Mouse (Mus musculus) layer of hippocampus, postnatal 25 days (tissue): ENCODE data around the gene Pllp. TPM values are rescaled to one million over a fixed set of nuclear protein-coding genes. Genes with fewer than 3 reads are reported as not detected.

ENCODE experiments used
- DNase-seq, 2 experiments: peaks; one replicate each; pipeline ENCODE4 v3.0.0; 2022; ENCODE audit warnings: mixed read lengths in 2 of 2, low spot score in 1 of 2; ENCODE audit errors: extremely low spot score in 1 of 2
- total RNA-seq, 2 experiments: library from RNA; stranded (reverse); gene quantifications; 2 replicates each; pipeline ENCODE4 v1.2.3; 2021

Pllp gene
- total RNA-seq, 2 experiments from 2014 or later, result 62.1 to 74.8 TPM

- peak; percentile 100 for DNase-seq
Observed at GRCm38 (mm10) chr8:94703972-94704668, 8.0 kb upstream of the Pllp start.

DNA sequence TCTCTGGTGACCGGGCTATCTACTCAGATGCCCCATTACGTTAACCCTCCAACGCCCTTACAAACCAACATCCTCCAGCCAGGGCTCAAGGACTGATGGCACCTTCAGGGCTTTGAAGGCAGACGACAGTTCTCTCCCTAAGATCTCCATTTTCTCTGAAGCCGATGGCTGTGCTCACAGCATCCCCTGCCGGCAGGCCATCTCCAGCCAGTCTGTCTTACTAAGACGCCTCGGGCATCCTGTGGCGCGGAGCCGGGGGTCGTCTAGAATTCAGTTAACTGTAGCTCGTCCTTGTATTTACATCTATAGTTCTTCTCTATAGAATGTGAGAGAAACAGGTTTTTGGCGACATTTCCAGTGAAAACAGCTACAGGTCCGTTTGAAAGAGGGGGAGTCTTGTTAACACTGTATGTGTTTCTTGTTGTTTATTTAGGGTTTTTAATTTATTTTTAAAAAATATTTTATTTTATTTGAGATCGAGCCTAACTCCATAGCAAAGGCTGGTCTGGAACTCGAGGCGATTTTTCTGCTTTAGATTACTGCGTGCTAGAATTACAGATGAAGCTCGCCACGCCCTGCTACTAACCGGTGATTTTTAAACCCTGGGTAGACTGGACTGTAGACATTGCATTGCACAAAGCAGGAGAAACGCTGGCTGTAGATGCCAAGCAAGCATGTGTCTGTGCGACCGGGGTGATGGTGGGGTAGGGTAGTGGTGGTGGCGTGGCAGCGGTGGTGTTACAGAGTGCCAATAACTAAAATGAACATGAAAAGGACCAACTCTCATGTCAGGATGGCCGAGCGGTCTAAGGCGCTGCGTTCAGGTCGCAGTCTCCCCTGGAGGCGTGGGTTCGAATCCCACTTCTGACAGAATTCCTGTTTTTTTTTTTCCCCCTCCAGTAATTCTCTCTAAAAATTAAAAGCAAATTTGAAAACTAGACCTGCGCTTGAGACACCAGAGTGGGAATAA is 7.1 kb upstream of the Pllp start:
- DNase-seq, result peak; percentile 69 to 75

DNA sequence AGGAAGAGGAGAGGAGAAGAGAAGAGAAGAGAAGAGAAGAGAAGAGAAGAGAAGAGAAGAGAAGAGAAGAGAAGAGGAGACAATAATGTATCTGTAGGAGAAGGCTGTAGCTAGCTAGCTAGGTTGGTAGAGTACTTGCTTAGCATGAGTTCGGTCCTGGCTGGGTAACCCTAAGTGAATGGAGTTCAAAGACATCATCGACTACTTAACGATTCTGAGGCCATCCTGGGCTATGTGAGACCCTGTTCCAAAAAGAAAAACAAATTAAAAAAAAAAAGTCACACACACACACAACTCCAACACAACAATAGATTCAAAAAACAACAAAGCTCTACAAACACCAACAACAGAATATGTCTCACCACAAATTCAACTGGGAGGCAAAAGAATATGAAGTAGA is 6.1 kb upstream of the Pllp start:
- DNase-seq, result no peak

GRCm38 (mm10) chr8:94700421-94700935 is 4.4 kb upstream of the Pllp start:
- no peak for DNase-seq

- DNase-seq, result peak in 1 of 2 experiments; percentile 47
Observed at GRCm38 (mm10) chr8:94699366-94699765, 3.3 kb upstream of the Pllp start.

DNA sequence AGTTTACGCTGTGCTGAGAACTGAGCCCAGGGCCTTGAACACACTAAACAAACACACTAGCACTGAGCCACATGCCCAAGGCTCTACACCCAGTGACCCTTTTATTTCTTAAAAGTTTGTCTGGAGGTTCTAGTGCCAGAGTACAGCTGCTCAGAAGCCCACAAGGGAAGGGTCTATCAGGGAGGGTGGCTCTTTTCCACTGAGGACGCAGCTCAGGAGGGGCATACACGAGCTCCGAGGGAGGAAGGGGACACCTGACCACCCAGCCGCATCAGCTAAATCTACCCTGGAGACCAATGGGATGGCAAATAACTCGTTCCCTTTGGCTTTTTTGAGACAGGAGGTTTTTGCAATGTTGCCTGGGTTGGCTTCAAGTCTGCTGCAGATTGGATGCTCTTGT is 1.9 kb upstream of the Pllp start:
- no peak for DNase-seq

DNA sequence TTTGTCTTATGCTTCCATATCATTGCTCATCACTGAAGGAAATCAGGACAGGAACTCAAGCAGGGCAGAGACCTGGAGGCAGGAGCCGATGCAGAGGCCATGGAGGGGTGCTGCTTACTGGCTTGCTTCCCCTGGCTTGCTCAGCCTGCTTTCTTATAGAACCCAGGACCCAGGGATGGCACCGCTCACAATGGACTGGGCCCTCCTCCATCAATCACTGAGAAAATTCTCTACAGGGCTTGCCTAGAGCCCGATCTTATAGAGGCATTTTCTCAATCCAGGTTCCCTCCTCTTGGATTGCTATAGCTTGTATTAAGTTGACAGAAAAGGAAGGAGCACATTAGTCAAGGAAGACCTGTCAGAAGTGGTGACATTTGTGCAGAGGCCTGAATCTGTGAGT is 488 bp upstream of the Pllp start:
- DNase-seq, result no peak

DNA sequence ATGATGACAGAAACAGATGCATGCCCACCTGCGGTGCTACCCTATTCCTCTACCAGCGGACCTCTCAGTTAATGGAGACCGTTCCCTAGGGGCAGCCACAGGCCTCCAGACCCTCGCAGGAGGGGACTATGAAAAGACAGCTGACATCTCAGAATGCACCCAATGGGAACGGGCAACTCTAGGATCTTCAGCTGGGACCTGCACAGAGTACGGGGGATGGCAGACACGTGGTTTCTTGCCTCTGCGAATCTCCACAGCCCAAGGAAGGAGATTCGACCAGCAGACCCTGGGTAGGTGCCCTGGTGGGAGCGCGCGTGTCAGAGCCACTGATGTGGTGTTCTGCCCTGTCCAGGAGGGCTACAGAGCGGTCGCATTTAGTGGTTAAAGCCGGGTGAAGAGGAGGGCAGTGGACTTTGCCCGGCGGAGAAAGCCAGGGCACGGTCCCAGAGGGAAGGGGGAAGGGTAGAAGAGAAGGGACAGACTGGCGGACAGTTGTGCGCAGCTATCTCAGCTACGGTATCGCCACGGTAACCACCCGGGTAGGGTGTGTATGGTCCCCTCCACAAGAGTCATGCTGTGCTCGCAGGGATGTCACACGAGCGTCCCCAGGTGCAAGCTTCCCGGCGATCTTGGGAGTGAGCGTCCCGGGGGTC is 611 bp downstream of the Pllp start:
- no peak for DNase-seq

GRCm38 (mm10) chr8:94694701-94695100 is 1.4 kb downstream of the Pllp start:
- no peak for DNase-seq

- DNase-seq, result no peak
Observed at GRCm38 (mm10) chr8:94685953-94686352, 10.1 kb downstream of the Pllp start.

DNA sequence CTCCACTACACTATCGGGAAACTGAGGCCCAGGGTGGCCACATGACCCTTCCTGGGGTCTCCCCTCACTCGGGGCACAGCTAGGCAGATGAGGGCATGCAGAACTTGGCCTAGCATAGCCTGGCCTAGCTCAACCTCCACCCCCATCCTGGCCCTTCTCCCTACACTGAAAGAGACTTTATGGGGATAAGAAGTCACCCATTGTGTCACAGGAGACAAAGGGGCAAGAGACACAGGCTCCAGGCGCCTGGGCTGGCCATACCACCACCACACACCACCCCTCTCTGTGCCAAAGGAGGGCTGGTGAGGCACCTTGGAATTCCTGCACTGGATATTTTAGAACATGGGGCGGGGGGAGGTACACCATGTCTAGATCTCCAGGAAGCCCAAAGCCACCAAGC is 11.8 kb downstream of the Pllp start:
- no peak for DNase-seq

- no peak for DNase-seq
Observed at GRCm38 (mm10) chr8:94682732-94683524, 13.2 kb downstream of the Pllp start.

DNA sequence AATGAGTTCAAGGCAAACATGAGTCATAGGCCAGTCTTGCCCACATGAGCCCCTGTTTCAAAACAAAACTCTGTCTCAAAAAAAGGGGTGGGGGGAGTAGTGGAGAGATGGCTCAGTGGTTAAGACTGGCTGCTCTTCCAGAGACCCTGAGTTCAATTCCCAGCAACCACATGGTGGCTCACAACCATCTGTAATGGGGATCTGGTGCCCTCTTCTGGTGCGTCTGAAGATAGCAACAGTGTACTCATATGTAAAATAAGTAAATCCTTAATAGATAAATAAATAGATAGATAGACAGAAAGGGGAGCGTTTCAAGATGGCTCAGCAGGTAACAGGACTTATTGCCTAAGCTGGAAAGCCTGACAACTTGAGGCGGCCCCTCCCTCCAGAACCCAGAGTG is 15.7 kb downstream of the Pllp start:
- DNase-seq, result no peak

DNA sequence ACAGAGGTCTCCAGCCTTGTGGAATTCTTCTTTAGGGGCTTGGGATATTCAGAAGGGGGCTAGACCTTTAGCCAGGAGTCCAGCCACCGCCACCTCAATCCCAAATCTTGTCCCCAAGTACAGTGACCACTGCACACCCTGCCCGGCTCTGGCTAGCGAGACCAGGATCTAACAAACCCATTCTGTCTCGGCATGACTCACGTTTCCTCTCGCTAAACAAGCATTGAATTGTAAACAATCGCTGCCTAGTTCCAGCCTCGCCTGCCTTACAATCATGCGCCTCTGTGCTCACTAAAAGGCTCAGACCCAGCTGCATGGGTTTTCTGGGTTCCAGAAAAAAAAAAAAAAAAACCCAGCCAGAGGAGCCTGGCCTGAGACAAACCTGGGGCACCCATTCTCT is 17.5 kb downstream of the Pllp start:
- DNase-seq, result no peak

DNA sequence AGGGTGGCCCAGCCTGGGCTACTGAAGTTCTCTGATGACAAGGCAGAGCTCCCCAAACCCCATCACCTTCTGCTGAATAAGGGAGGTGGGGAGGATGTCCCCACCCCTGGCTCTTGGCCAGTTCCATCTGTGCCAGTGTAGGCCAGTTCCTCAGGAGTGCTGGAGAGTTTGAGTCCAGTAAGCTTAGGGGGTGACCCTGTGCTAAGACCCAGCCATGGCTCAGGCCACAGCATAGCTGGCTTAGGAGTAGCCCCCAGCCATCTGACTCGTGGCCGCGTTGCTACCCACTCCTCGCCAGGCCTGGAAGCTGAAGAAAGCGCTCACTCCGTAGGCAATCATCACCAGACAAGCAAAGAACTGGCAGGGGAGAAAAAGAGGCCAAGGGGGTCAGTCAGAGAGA is 20.2 kb downstream of the Pllp start:
- no peak for DNase-seq

GRCm38 (mm10) chr8:94674384-94674783 is 21.7 kb downstream of the Pllp start:
- no peak for DNase-seq

DNA sequence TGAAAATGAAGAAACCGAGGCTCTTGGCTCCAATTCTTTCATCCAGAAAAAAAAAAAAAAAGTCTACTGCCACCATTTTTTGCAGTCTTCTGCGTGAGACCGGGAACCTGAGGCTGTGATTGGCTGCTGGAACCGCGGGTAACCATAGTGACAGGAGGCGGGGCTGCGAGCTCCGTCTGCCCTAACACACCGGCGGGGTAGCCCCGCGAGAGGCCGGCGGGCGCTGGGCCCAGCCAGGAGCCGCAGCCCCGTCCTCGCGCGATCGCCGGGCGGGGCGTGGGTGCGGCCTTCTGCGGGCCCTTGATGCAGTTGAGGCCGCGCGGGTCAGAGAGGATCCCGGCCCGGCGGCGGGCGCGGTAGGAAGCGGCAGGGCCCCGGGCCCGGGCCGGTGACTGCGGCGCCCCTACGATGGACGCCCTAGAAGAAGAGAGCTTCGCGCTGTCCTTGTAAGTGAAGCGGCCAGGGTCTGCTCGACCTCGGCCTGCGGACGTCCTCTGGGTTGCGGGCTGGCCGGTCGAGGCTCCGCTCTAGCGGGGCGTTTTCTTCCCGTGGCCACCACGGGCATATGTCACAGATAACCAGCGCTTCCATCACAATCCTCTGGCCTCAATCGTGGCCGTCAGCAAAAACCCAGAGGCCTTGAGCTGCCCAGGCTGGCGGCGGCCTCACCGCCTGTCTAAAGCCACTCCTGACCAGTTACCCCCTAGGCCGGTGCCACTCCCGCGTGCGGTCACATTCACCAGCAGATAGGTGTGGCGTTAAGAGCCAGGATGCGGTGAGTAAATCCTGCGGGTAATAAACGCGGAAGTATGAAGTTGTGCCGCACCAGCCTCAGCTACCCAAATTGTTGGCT is 29.4 kb downstream of the Pllp start, which contains the start of gene Arl2bp:
TSS of gene Arl2bp (plus strand) at position 145 of the 853 bp plus-strand sequence.
- peak; percentile 83 to 84 for DNase-seq

- no peak for DNase-seq
Observed at GRCm38 (mm10) chr8:94664722-94665121, 31.4 kb downstream of the Pllp start.

- no peak for DNase-seq
Observed at GRCm38 (mm10) chr8:94660418-94660817, 35.7 kb downstream of the Pllp start.
